Mouse (Mus musculus): ENCODE measurements at regions not wholly inside any gene's neighbourhood (a gene's known extent, or its start where the extent isn't known, plus 50 kb on each side); places are given as distances from the start of the nearest gene placed in this dataset.

DNA sequence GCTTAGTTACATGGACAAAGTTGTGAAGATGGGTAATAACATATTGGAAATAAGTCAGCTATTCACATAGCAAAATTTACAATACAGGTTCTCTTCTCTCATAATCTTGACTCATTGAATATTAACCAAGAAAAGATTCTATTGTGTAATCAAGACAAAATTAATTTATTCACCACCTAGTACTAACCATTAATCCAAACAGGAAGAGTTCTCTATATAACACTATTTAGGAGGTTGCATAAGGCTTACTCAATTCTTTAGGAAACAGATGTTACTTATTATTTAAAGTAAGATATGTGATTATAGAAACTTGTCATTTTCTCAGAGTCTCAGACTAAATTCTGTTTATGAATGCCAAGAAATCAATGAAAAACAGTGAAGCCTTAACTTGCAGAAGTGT lies 600.4 kb upstream of the Tusc1 start:
- DNase-seq (ENCODE audit: low read depth, low spot score) = no peak

DNA sequence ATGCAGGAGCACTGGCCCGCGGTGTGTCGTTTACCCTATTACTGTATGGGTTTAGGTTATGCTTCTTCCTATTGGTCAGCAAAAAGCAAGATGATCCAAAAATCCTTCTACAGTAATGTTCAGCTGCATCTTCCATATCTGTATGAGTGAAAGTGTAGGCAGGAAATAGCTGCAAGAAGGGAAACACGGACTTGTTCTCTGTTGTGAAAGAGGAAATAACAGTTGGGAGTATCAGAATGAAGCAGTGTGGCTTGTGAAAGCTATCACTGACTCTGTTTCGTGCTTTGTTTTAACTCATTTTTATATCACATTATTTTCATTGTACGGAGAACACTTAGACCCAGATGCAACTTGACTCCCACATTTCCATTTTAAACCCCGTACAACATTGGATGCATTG lies 591.8 kb upstream of the Tusc1 start:
- DNase-seq (ENCODE audit: low read depth, low spot score) = no peak

DNA sequence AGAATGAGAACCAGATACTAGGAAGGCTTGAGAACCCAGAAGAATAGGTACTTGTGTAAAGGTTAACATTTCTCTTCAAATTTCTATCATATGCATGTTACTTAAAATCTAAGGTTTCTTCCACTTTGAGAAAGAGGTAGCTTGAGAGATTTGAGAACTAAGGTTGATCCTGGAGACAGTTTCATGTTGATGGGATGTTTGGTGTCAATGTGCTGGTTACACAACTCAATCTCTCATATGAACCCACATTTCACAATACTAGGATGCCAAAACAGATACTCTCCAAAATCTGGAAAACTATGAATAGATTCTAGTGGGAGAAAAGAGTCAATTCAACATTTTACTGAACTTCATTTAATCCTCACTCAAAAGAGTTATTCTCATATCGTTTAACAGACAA lies 589.1 kb upstream of the Tusc1 start:
- DNase-seq (ENCODE audit: low read depth, low spot score) = no peak

DNA sequence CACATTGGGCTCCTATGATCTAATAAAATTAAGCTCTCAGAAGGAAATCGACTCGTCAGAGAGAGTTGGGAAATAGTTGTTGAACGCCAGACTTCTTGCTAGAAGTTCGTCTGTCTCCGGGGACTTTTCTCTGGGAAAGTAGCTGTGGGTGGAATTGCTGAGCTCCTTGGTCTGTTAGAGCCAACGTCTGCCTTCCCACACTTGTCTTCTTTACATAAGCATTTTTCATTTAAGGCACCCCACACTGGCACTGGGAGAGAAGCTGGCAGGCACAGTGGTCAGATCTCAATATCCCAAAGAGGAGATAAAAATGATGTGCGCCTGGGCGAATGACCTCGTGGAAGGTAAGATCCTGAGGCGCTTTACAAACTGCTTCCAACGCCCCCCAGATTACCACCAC lies 551.3 kb upstream of the Tusc1 start:
- DNase-seq (ENCODE audit: low read depth, low spot score) = no peak

DNA sequence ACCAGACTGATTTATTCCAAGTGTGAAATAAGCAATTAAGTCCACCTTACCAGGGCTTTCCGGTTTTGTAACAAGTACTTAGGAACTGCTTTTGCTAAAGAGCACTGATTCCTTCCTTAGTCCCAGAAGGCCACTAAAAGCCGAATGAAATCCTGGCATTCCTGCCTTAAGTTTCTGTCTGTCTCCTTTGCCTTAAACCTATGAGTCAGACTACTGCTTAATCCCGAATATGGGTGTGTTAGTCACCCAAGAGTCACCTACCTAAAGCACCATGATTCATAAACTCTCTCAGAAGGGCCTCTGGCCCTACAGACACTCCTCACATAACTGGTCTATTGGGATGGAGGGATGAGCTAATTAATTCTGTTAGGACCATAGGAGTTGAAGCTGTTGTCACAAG lies 546.0 kb upstream of the Tusc1 start:
- DNase-seq (ENCODE audit: low read depth, low spot score) = no peak

DNA sequence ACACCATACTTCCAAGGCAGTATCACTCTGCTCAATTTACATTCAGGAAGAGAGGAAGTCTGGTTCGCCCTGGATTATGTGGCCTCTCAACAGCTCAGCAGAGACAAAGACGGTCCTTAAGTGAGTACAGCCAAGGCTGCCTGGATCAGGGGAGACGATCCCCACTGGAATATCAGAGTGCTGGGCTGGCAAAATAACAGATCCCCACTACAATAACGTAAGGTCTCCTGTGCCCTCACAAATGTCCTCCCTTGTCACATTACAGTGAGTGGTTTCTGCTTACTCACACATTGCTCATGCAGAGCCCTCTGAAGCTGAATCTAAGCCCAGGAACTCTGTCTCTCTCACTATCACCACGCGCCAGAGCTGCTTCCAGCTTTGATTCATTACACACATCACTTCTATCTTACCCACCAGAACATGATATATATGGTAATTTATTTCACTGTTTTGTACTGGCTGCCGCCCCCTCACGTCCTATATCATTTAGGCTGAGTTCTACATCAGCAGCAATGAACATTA lies 544.1 kb upstream of the Tusc1 start:
- DNase-seq (ENCODE audit: low read depth, low spot score) = no peak

DNA sequence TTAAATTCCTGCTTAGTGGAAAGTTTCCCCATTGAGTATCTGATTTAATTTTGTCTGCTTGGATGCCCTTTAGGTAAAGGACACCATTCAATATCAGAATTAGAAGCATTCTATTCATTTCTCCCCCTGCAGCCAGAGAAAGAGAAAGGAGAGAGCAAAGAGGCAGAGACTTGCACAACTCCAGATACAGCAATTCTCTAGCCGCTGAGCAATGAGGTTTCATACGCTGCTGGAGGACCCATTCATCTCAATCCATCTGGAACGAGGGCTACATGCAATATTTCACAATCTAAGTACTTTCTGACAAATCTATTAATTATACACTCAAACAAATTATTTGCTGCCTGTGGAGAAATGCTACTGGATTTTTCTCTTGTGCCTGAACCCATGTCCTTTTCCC lies 538.0 kb upstream of the Tusc1 start:
- DNase-seq (ENCODE audit: low read depth, low spot score) = no peak

DNA sequence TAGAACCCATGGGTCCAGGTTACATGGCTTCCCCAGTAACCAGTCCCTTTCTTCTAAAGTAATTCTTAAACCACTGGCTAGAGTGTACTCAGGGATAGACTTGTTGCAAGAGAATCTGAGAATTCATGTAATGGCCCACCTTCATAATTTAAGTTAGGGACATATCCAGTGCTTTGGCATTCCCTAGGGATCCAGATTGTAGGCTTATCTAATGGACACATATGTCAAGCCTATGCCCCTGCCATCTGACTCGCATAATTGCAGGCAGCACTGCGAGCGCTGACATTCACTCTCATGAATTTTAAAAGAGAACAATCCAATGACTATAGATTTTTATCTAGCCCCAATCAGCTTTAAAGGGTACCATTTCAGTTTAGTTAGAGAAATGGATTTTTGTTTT lies 518.1 kb upstream of the Tusc1 start:
- no peak for DNase-seq (ENCODE audit: low read depth, low spot score)

DNA sequence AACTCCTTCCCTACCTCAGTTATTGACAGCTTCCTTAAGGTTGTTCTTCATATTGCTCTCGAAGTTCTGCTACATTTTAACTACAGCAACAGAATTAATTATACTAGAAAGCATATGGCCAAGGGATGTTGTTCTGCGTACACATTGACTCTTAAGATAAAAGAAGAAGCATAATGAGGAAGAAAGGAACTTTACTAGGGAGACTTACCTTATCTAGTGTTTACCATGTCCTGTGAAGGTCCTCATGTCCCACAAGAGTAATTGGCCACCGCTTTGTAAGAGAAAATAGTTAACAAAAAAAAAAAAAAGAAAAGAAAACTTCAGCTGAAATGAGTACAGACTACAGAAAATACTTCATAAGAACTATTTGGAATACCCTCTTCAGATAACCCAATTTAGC lies 513.9 kb upstream of the Tusc1 start:
- DNase-seq (ENCODE audit: low read depth, low spot score) = no peak

DNA sequence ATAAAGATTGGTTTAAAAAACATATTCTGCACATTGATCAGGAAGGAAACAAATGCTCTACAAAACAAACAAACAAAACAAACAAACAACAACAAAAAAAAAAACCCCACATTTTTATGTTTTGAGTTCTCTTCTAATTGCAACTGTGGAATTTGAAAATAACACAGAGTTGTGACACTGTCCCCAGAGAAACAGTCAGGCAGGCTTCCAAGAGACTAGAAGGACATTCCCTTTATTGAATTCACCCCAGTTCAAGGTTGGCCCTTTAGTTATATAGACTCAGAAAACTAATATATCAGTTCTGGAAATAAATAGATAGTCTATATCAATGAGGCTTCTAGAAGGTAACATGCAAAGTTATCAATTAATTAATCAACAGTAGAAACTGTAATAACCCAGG lies 495.4 kb upstream of the Tusc1 start:
- no peak for DNase-seq (ENCODE audit: low read depth, low spot score)

DNA sequence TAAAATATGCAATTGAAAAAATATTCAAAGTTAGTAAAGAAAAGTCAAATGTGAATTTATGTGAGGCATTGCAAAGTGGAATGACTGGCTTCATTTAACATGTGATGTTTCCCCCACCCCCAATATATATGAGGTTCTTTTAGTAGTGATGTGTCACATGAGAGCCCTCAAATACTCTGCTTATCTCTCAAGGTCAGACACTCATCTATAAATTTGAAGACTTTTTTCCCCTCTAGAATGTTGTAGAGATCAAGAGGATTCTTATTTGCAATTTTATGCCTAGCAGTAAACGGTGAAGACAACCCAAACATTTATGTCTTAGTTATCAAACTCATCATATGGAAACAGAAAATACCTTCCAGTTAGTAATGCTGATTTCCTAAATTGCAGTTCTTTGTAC lies 457.8 kb upstream of the Tusc1 start:
- no peak for DNase-seq (ENCODE audit: low read depth, low spot score)

DNA sequence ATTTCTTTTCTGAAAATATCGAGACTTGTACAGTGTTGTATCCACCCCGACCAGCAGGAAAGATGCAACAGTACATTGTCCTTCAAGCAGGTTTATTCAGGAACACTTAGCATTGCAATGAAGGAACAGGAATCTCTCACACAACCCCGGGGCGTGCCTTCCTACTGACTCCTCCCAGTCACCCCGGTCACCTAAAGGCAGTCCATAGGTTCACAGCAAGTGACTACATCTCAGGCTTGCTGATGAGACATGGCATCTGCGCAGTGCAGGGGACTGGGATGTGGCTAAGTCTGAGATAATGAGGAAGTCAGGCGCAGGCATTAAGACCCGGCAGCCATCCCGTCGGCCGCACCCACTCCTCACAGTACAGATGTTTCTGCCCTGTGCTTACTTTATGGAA lies 454.8 kb upstream of the Tusc1 start:
- DNase-seq (ENCODE audit: low read depth, low spot score) = no peak

DNA sequence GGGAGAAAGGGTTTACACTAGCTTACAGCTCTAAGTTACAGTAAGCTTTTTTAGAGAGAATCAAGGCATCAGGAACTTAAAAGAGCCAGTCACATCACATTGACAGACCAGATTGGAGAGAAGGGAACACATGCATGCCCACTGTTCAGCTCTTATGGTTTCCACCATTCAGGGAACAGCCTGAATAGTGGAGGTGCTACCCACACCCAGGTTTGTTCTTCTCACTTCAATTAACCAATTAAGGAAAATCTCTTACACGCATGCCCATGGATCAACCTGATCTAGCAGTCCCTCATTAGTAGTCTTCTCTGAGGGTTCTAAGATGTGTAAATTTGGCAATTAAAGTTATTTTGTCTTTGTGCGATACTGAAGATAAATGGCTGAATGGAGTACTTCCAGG lies 419.2 kb upstream of the Tusc1 start:
- no peak for DNase-seq (ENCODE audit: low read depth, low spot score)

DNA sequence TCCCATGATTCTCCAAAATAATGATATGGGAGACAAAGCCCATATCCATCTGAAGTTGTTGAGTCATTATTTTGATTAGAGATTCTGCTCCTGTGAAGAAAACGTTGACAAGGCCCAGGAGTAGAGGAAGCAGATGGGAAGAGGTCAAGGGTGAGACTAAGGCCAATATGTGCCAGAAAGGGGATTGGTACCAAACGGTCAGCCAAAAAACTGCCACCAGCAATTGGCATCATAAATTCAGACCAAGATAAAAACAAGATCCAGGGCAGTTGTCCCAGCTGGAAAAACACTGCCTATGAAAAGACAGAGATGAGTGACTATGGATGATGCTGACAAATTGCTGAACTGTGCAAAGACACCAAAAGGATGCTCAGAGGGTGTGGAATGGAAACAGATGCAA lies 411.0 kb upstream of the Tusc1 start:
- DNase-seq (ENCODE audit: low read depth, low spot score) = no peak

DNA sequence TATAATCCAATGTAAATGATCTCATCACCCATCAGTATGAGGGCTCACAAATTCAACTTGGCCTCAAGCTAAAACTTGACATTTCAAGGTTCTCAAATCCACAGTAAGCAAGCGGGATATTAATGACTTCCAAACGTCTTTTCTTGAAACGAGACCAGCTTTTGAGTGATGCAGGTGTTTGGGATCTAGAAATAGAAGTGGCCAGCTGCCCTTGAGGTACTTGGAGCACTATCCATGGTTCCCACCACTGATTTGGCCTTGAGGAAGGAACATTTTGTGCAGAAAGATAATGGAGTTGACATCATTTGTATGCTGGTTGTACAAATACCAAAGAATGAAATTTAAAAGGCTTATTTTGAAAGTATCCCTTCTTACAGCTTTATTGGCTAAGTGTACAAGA lies 378.4 kb upstream of the Tusc1 start:
- no peak for DNase-seq (ENCODE audit: low read depth, low spot score)

DNA sequence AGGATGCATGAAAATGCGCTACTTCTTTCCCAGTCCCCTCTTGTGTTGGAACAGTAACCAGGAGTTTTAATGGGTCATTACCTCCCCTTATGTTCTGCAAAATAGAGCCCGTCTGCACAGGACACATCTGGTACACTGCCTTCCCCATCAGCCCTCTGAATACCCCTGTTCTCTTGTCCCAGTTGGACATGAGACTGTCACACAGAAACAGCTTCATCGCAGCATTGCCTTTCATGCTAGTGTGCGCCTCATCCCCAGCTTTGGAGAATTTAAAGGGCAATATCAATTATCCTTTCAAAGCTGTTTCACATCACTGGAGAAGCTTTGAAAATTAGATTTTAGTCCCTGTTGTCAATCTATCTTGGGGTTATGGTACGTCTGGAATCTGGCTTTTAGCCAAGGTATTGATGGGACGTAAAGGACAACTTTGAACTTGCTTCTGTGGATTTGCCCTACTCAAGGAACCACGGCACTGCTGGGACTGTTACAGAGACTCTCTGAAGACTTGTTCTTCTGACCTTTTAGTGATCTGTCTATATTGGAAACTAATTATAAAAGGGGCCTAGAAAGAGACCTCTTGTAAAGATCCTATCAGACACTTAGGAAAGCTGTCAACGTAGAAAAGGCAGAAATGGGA lies 341.2 kb upstream of the Tusc1 start:
- DNase-seq (ENCODE audit: low read depth, low spot score) = no peak

DNA sequence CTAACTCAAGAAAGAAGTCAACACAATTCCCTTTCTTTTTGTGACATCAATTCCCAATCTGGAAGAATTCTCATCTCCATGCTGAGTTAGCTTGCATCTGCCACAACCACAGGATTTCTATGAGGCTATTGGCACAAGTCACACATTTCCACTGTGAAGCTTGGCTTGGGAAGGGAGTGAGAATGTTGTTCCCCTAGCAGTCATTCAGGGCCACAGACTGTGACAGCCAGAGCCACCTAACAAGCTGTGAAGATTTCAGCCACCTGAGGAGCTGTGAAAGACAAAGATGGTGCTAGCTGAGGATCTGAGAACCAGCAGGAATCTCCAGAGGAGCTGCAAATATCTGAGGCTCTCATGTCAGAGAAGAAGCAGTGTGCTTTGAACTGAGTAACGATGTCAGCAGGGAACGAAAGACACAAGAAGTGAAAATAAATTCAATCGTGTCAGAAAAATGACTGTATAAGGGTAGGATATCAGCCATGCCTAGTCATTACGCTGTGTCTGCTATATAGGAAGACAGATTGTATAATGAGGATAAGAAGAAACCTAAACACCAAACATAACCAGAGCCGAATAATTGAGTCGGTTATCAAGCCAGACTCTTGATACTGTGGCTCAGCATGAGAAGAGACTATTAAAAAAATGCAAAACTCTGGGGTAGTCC lies 340.6 kb upstream of the Tusc1 start:
- no peak for DNase-seq (ENCODE audit: low read depth, low spot score)

DNA sequence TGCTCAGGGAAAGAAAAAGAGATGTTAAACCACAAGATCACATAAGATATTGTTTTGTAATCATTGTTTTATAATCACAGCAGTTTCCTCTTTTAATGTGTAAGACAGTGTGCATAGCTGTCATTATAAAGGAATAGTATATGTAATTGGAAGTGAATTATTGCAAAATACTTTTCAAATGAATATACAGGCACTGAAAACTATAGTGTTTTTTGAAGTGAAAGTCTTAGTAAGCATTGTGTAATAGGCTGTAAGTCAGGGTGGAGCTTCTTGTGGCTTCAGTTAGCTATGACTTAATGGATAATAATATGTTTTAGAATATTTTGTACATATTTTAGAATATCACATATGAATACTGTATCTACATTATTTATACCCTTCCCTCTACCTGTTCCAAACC lies 333.7 kb upstream of the Tusc1 start:
- no peak for DNase-seq (ENCODE audit: low read depth, low spot score)

DNA sequence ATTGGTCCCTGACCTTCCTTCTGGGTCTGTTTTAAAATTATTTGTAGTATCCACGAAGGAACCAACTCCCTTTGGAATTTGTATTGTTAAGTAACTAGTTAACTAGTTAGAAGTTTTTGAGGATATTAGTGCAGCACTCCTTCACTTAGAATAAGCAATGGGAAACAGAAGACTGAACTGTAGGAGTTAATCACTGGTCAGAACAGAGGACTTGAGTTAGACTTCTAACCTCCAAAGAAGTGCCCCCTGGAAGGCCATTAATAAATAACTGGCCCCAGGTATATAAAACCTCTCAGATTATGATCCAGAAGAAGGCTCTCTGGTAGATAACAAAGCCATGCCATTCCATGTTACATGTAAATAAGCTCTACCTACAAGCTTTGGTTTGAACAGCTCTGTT lies 329.0 kb upstream of the Tusc1 start:
- no peak for DNase-seq (ENCODE audit: low read depth, low spot score)

DNA sequence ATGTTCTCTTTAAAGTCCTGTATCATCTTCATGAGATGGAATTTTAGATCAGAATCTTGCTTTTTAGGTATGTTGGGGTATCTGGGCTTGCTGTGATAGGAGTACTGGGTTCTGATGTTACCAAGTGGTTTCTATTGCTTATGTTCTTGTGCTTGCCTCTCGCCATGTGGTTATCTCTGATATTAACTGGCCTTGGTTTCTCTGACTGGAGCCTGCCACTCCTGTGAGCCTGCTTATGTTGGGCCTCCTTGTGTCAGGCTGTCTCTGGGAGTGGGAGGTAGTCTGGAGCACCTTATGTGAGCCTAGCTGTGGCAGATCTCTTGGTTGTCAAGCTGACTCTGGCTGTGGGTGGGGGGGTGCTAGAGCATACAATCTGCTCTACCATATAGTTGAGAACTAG lies 302.9 kb upstream of the Tusc1 start:
- DNase-seq (ENCODE audit: low read depth, low spot score) = no peak

DNA sequence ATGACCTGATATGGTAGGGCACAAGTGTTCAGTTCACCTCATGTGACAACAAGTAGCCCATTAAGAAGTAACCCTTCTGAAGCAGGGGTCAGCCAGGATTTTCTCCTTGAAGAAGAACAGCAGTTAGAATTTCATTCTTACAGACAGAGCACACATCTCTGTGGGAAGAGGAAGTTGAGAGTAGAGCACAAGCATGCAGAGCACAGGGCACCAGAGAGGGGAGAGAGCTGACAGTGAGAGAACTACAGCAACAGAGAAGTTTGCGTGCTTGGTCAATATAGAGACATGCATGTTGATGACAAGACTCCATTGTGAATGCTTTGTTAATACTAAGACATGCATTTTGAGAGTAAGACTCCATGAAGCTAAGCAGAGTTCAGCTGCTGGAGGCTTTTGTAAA lies 263.2 kb upstream of the Tusc1 start:
- no peak for DNase-seq (ENCODE audit: low read depth, low spot score)

DNA sequence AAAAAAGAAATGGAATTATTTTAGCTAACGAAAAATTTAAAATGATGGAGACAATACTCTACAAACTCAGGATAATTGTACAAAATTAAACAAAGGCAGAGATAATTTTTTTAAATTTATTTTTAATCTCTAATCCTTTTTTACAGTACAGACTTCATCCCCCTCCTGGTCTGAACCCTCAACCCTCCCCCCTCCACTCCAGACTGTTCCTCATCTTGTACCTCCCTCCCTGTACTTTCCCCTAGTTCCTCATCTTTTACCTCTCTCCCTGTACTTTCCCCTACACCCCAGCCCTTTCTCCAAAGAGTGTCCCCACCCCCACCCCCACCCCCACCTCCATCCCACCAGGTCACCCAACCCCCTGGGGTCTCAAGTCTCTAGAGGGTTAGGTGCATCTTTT lies 249.0 kb upstream of the Tusc1 start:
- DNase-seq (ENCODE audit: low read depth, low spot score) = no peak

DNA sequence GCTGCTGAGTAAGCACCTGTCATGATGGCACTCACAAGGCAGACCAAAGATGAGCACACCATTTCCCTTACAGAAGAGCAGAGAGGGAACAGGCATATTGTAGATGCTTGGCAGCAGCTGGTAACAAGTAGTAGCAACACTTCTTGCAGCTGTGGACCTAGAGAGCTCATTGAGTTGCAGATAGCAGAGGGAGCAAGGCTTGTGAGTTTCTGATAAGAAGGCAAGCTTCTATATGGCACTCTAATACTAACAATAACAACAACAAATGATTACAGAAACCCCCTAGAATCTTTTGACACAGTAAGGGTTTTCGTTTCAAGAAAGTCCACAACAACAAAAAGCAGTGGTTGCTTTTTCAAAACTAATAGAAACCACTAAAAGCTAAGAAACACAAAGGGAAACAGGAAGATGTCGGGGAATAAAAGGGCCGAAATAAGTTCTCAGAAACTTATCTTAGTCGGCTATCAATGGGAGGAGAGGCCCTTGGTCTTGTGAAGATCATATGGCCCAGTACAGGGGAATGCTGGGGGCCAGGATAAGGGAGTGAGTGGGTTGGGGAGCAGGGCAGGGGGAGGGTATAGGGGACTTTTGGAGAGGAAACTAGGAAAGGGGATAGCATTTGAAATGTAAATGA lies 248.5 kb upstream of the Tusc1 start:
- DNase-seq (ENCODE audit: low read depth, low spot score) = no peak

All from CD4-positive helper T cell, adult 2 months (primary cell).